Mouse (Mus musculus) heart, postnatal 36 days (tissue): ENCODE results near the gene Olfr721-ps1. TPM values are rescaled to one million over a fixed set of nuclear protein-coding genes. Genes with fewer than 3 reads are reported as not detected.

Experiments used
- DNase-seq, 2 experiments: peaks; one replicate each; pipeline ENCODE4 v3.0.0; 2021 to 2022
- intact Hi-C: fragments of 180-260 bp; cut with DNase I; formaldehyde crosslinking; loops from one replicate; pipeline ENCODE4 v1.15.1; 2025
- total RNA-seq, 2 experiments: library from RNA; stranded (reverse); gene quantifications; 2 replicates each; pipeline ENCODE4 v1.2.3; 2021

The Olfr721-ps1 gene
- not detected for total RNA-seq

GRCm38 (mm10) chr14:14400998-14401397, at the start of gene Olfr721-ps1:
Gene Olfr721-ps1, plus strand, starts transcription at chr14:14401298.
- no peak for DNase-seq
- intact Hi-C loops, result no loop called here

GRCm38 (mm10) chr14:14351721-14352590, 49.1 kb upstream of the Olfr721-ps1 start:
- intact Hi-C loops, result no loop called here
- DNase-seq, result no peak

GRCm38 (mm10) chr14:14352606-14353005, 48.5 kb upstream of the Olfr721-ps1 start:
- no peak for DNase-seq
- intact Hi-C loops, result no loop called here

GRCm38 (mm10) chr14:14353081-14353732, 47.9 kb upstream of the Olfr721-ps1 start:
- no peak for DNase-seq
- intact Hi-C loops, result no loop called here

- intact Hi-C loops, result no loop called here
- DNase-seq, result no peak
Measured at GRCm38 (mm10) chr14:14353740-14354510, 47.2 kb upstream of the Olfr721-ps1 start.

- DNase-seq, result no peak
- intact Hi-C loops, result no loop called here
Measured at GRCm38 (mm10) chr14:14354511-14355359, 46.4 kb upstream of the Olfr721-ps1 start.

- intact Hi-C loops, result no loop called here
- DNase-seq, result no peak
Measured at GRCm38 (mm10) chr14:14355360-14355646, 45.8 kb upstream of the Olfr721-ps1 start.

GRCm38 (mm10) chr14:14395535-14395934, 5.6 kb upstream of the Olfr721-ps1 start:
- intact Hi-C loops, result no loop called here
- no peak for DNase-seq

GRCm38 (mm10) chr14:14436078-14436658, 35.1 kb downstream of the Olfr721-ps1 start:
- no peak for DNase-seq
- intact Hi-C loops, result no loop called here

Other genes with a start within 250 kb of the Olfr721-ps1 start
- not detected for gene Olfr720, start 214.5 kb upstream of the Olfr721-ps1 start, total RNA-seq
- gene Olfr31, start 78.5 kb upstream of the Olfr721-ps1 start, total RNA-seq, result not detected
- 1 to 10 TPM; 4.2 to 4.8 TPM for gene Il3ra, start 55.0 kb upstream of the Olfr721-ps1 start, total RNA-seq